Mouse (Mus musculus) Patski (cell line): ENCODE measurements around the gene Bbof1. TPM values are rescaled to one million over a fixed set of nuclear protein-coding genes. Genes with fewer than 3 reads are reported as not detected.
A peak's percentile ranks its signal among the peaks of the same experiment; 100 is the strongest.

ENCODE experiments used
- ATAC-seq: fragments of 100-300 bp; one replicate; pipeline ENCODE4 v1.8.0; 2021
- CTCF ChIA-PET: fragments of 350-600 bp; sonication (Branson Sonifier 250); formaldehyde crosslinking; loops from one replicate; lab custom pipeline; 2022; ENCODE audit warnings: inconsistent platforms; lab: Charles Lee
- POLR2A ChIA-PET: fragments of 350-600 bp; sonication (Branson Sonifier 250); formaldehyde crosslinking; loops from one replicate; lab custom pipeline; 2022; ENCODE audit warnings: antibody characterized with exemption, inconsistent platforms; lab: Charles Lee
- DNase-seq: peaks from one replicate; pipeline ENCODE4 v3.0.0-alpha.2; 2011; ENCODE audit warnings: low read depth, low spot score
- H3K27me3 ChIP-seq: fragments of 371-371 bp; one replicate; pipeline ENCODE4 v1.5.1; 2021
- CTCF ChIP-seq: fragments of 100-300 bp; IDR thresholded peaks from one replicate; pipeline ENCODE4 v1.5.1; 2021
- in situ Hi-C: fragments of 300-500 bp; cut with MboI; formaldehyde crosslinking; loops from 3 replicates; pipeline ENCODE4 v1.11.1; 2018; ENCODE audit warnings: low pct_unique_long_range_greater_than_20kb, mixed read lengths
- polyA plus RNA-seq: library from polyadenylated mRNA; unstranded; gene quantifications from one replicate; pipeline ENCODE4 v1.2.3, GENCODE M21; 2021

Bbof1 gene
- polyA plus RNA-seq, 1 experiment from 2014 or later, result 2.2 TPM

GRCm38 (mm10) chr12:84461416-84461815, 52.5 kb downstream of the Bbof1 start:
- DNase-seq (no peak), ATAC-seq (no peak)
- ChIA-PET POLR2A (no interaction called here), CTCF (no interaction called here)
- in situ Hi-C loops, result no loop called here
- H3K27me3 ChIP-seq, result no peaks in the 10 kb centered on the region
- no peak for TF ChIP-seq CTCF

- CTCF ChIA-PET, result interaction anchor here (1.0 kb wide), 1 partner anchor 126 kb away, joined by 4 read pairs; no protein-coding TSS in a partner anchor
- DNase-seq, result no peak
- in situ Hi-C loops, result no loop called here
Measured at GRCm38 (mm10) chr12:84462856-84463255, 54.0 kb downstream of the Bbof1 start.

GRCm38 (mm10) chr12:84468701-84469100, 59.8 kb downstream of the Bbof1 start:
- CTCF ChIA-PET, result interaction anchor here (1.5 to 2.9 kb wide), 2 partner anchors 11 to 121 kb away, joined by 3 to 8 read pairs; no protein-coding TSS in a partner anchor
- no peak for DNase-seq

More at GRCm38 (mm10) chr12:84462856-84463255, 54.0 kb downstream of the Bbof1 start:
- H3K27me3 ChIP-seq, result no peaks in the 10 kb centered on the region
- TF ChIP-seq CTCF, result no peak
- POLR2A ChIA-PET, result no interaction called here
- no peak for ATAC-seq

GRCm38 (mm10) chr12:84478937-84479336, 70.1 kb downstream of the Bbof1 start:
- CTCF ChIA-PET, result interaction anchor here (1.5 kb wide), 1 partner anchor 10 kb away, joined by 3 read pairs; no protein-coding TSS in a partner anchor
- in situ Hi-C loops, result no loop called here
- POLR2A ChIA-PET, result no interaction called here
- no peak for DNase-seq
- no peaks in the 10 kb centered on the region for H3K27me3 ChIP-seq
- no peak for ATAC-seq
- no peak for TF ChIP-seq CTCF

More at GRCm38 (mm10) chr12:84468701-84469100, 59.8 kb downstream of the Bbof1 start:
- POLR2A ChIA-PET, result no interaction called here
- TF ChIP-seq CTCF, result peak; percentile 43
- ATAC-seq, result no peak
- no peaks in the 10 kb centered on the region for H3K27me3 ChIP-seq
- in situ Hi-C loops, result loop anchor here (5.0 kb wide), 1 partner anchor 119 kb away; no protein-coding TSS in a partner anchor

GRCm38 (mm10) chr12:84481251-84481650, 72.4 kb downstream of the Bbof1 start:
- ChIA-PET POLR2A (no interaction called here), CTCF (no interaction called here)
- in situ Hi-C loops, result no loop called here
- DNase-seq, result no peak
- H3K27me3 ChIP-seq, result no peaks in the 10 kb centered on the region
- ATAC-seq, result no peak
- TF ChIP-seq CTCF, result no peak

- ATAC-seq (no peak), DNase-seq (no peak)
- CTCF ChIA-PET, result no interaction called here
- in situ Hi-C loops, result no loop called here
- H3K27me3 ChIP-seq, result no peaks in the 10 kb centered on the region
- POLR2A ChIA-PET, result no interaction called here
- TF ChIP-seq CTCF, result no peak
Measured at GRCm38 (mm10) chr12:84482778-84483585, 74.1 kb downstream of the Bbof1 start.

- ATAC-seq, result no peak
- in situ Hi-C loops, result no loop called here
- TF ChIP-seq CTCF, result no peak
- ChIA-PET CTCF (interaction anchor here (0.7 kb wide), 1 partner anchor 12 kb away, joined by 3 read pairs; no protein-coding TSS in a partner anchor), POLR2A (no interaction called here)
- no peak for DNase-seq
- no peaks in the 10 kb centered on the region for H3K27me3 ChIP-seq
Measured at GRCm38 (mm10) chr12:84487324-84488056, 78.6 kb downstream of the Bbof1 start.

Other genes with a start within 250 kb of the Bbof1 start
- gene Elmsan1, start 190.2 kb upstream of the Bbof1 start, polyA plus RNA-seq, result 16.0 TPM
- 39.1 TPM for gene Ptgr2, start 123.8 kb upstream of the Bbof1 start, polyA plus RNA-seq
- 37.0 TPM for gene Zfp410, start 92.2 kb upstream of the Bbof1 start, polyA plus RNA-seq
- gene Coq6, start 47.4 kb upstream of the Bbof1 start, polyA plus RNA-seq, result 44.5 TPM
- gene Fam161b, start 47.2 kb upstream of the Bbof1 start, polyA plus RNA-seq, result 5.5 TPM
- gene Entpd5, start within 50 bp of the Bbof1 start, polyA plus RNA-seq, result 21.1 TPM
- 18.1 TPM for gene Rnf113a2, start 8.1 kb downstream of the Bbof1 start, polyA plus RNA-seq
- gene Aldh6a1, start 41.9 kb downstream of the Bbof1 start, polyA plus RNA-seq, result 25.0 TPM
- gene Lin52, start 42.4 kb downstream of the Bbof1 start, polyA plus RNA-seq, result 11.0 TPM
- not detected for gene Vsx2, start 160.7 kb downstream of the Bbof1 start, polyA plus RNA-seq
- gene Abcd4, start 208.3 kb downstream of the Bbof1 start, polyA plus RNA-seq, result 15.4 TPM
- not detected for gene Vrtn, start 231.9 kb downstream of the Bbof1 start, polyA plus RNA-seq